ENCODE assay signal across 16 mouse cellular contexts in the genomic region with DNA sequence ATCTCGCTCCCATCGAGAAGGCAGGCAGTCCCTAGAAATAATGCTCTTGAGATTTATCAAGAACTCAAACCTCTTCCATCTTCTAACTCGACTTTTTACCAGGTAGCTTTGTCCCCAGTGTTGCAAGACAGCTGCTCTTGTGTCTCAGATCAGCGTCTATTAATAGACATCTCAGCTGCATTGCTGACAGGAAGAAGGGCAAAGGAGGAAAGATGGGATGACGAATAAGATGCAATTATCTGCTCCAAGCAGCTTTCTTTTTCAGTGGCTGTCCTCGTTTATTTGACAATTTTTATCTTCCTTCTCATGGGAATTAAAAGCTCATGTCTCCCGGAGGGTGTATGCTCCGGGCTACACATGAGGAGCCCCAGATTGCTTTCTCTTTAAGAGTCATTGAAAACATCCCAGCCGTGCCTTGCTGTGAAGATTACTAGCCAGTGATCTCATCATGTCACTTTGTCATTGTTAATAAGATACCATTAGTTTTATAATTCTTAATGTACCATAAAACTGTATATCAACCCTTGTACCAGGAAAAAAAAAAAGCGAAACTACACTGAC.
DNase-seq lines count a peak whose midpoint lies in the region; ATAC-seq lines count a peak whose summit lies in the region.
"Had no signal": no experiment of that assay in that cellular context is flagged by ENCODE, and none has a peak within 500 bp of the region (broad histone marks: within the 10 kb centered on the region; RNA-seq: fewer than 3 reads in every experiment).

No protein-coding gene starts in this region.

- no peak overlapping the region for H3K27ac ChIP-seq in lung, embryonic 16.5 days (ENCODE audit: low read length)
- no peak overlapping the region for H3K27ac ChIP-seq in midbrain, embryonic 16.5 days (ENCODE audit: low read length)
- H3K27ac ChIP-seq: limb, embryonic 13.5 days had no signal

- H3K9ac ChIP-seq in lung, embryonic 16.5 days (ENCODE audit: low read length), result no peak overlapping the region
- no peak overlapping the region for H3K9ac ChIP-seq in midbrain, embryonic 16.5 days (ENCODE audit: low read depth, low read length)
- H3K9ac ChIP-seq: limb, embryonic 13.5 days had no signal

- peak; percentile 2 for DNase-seq in heart, adult 8-10 months (ENCODE audit: low spot score)
- no peak for DNase-seq in heart, postnatal 36 days
- no peak for DNase-seq in lung, postnatal 14 days
- DNase-seq in brain, adult 2 months (ENCODE audit: low read depth, low spot score), result peak; percentile 73
- no peak for DNase-seq in adipocyte (ENCODE audit: low spot score)
- DNase-seq in urinary bladder, postnatal 14 days (ENCODE audit: low spot score), result no peak
- DNase-seq: adrenal gland, adult 8-10 months; kidney, postnatal 14 days; layer of hippocampus, postnatal 36 days; lung, adult 18-20 months; thymus, postnatal 36 days had no signal

- H3K27me3 ChIP-seq in lung, embryonic 16.5 days (ENCODE audit: control insufficient read depth, insufficient read depth, low read depth, low read length), result no peaks in the 10 kb centered on the region
- no peaks in the 10 kb centered on the region for H3K27me3 ChIP-seq in midbrain, embryonic 16.5 days (ENCODE audit: control insufficient read depth, insufficient read depth, low read depth, low read length)
- H3K27me3 ChIP-seq: limb, embryonic 13.5 days had no signal

- no peak overlapping the region for H3K4me3 ChIP-seq in lung, embryonic 16.5 days (ENCODE audit: low read length)
- no peak overlapping the region for H3K4me3 ChIP-seq in midbrain, embryonic 16.5 days (ENCODE audit: low read depth, low read length)
- H3K4me3 ChIP-seq: limb, embryonic 13.5 days had no signal

- WGBS in lung, embryonic 16.5 days, result 33% methylated on average over 10 of the region's 10 CpGs
- WGBS in midbrain, embryonic 16.5 days, result 43% methylated on average over 10 of the region's 10 CpGs

- intact Hi-C loops in heart, postnatal 36 days (cut with DNase I), result no loop called here

- no peak for ATAC-seq in lung, embryonic 16.5 days (ENCODE audit: low read depth)
- ATAC-seq in midbrain, embryonic 16.5 days, result peak; percentile 64
- ATAC-seq: CD4-positive, CD25-positive, alpha-beta regulatory T cell, adult 4 months; inflammation-experienced regulatory T-cells, adult 6 months had no signal

- H3K9me3 ChIP-seq in lung, embryonic 16.5 days (ENCODE audit: control insufficient read depth, low read length), result no peaks in the 10 kb centered on the region
- H3K9me3 ChIP-seq in midbrain, embryonic 16.5 days (replicated peaks; ENCODE audit: control insufficient read depth, low read length, poor library complexity, severe bottlenecking), result no peaks in the 10 kb centered on the region
- H3K9me3 ChIP-seq: limb, embryonic 13.5 days had no signal

- H3K4me2 ChIP-seq in lung, embryonic 16.5 days (ENCODE audit: low read depth, low read length), result peak overlapping the region; percentile 27; the same call in 1 of the 2 replicates
- peak overlapping the region; percentile 15; the same call in 1 of the 2 replicates for H3K4me2 ChIP-seq in midbrain, embryonic 16.5 days (ENCODE audit: low read length)
- H3K4me2 ChIP-seq: limb, embryonic 13.5 days had no signal

- H3K4me1 ChIP-seq in lung, embryonic 16.5 days (replicated peaks; ENCODE audit: control insufficient read depth, insufficient read depth, low read length), result no peaks in the 10 kb centered on the region
- H3K4me1 ChIP-seq in midbrain, embryonic 16.5 days (ENCODE audit: control insufficient read depth, insufficient read depth, low read length), result peaks cover 2% of the 10 kb centered on the region; the same call in 1 of the 2 replicates
- H3K4me1 ChIP-seq: limb, embryonic 13.5 days had no signal

- H3K36me3 ChIP-seq in lung, embryonic 16.5 days (ENCODE audit: control insufficient read depth, insufficient read depth, low read length), result no peaks in the 10 kb centered on the region
- H3K36me3 ChIP-seq in midbrain, embryonic 16.5 days (ENCODE audit: control insufficient read depth, insufficient read depth, low read length), result no peaks in the 10 kb centered on the region
- H3K36me3 ChIP-seq: limb, embryonic 13.5 days had no signal

Comparison
In these comparisons a context has a peak if more than half of its experiments do, and no peak if none do; other contexts are left out.
1. DNase-seq: peak in heart, adult 8-10 months (single experiment) and brain, adult 2 months (single experiment); none in heart, postnatal 36 days (0 of 2), lung, postnatal 14 days (single experiment), adipocyte (single experiment) and urinary bladder, postnatal 14 days (single experiment).